Comparison of ENCODE assay signal across 12 mouse cellular contexts in genomic region chr5:150894049-150894738, GRCm38 (mm10). TPM values are rescaled to one million over a fixed set of nuclear protein-coding genes. Genes with fewer than 3 reads are reported as not detected.
DNase-seq lines count a peak whose midpoint lies in the region; ATAC-seq and TF ChIP-seq lines count a peak whose summit lies in the region.
"Had no signal": no experiment of that assay in that cellular context is flagged by ENCODE, and none has a peak within 500 bp of the region (broad histone marks: within the 10 kb centered on the region; RNA-seq: fewer than 3 reads in every experiment).

No protein-coding gene starts in this region.

- WGBS in lung, embryonic 14.5 days, result 21% methylated on average over 3 of the region's 3 CpGs
- WGBS in forebrain, embryonic 12.5 days, result 51% methylated on average over 3 of the region's 3 CpGs
- 59% methylated on average over 3 of the region's 3 CpGs for WGBS in midbrain, embryonic 15.5 days

- no peaks in the 10 kb centered on the region for H3K36me3 ChIP-seq in lung, embryonic 14.5 days (ENCODE audit: insufficient read depth)
- H3K36me3 ChIP-seq in forebrain, embryonic 12.5 days (replicated peaks), result no peaks in the 10 kb centered on the region
- no peaks in the 10 kb centered on the region for H3K36me3 ChIP-seq in midbrain, embryonic 15.5 days (replicated peaks)
- H3K36me3 ChIP-seq: liver, embryonic 13.5 days had no signal

- no peak overlapping the region for H3K4me3 ChIP-seq in lung, embryonic 14.5 days (ENCODE audit: low read depth, low read length)
- no peak overlapping the region for H3K4me3 ChIP-seq in forebrain, embryonic 12.5 days (replicated peaks)
- no peak overlapping the region for H3K4me3 ChIP-seq in midbrain, embryonic 15.5 days
- H3K4me3 ChIP-seq: liver, embryonic 13.5 days had no signal

- H3K27ac ChIP-seq in lung, embryonic 14.5 days (ENCODE audit: low read depth), result no peak overlapping the region
- H3K27ac ChIP-seq in forebrain, embryonic 12.5 days, result peak overlapping the region; percentile 46; the same call in 1 of the 2 replicates
- peak overlapping the region; percentile 21; the same call in 1 of the 2 replicates for H3K27ac ChIP-seq in midbrain, embryonic 15.5 days
- H3K27ac ChIP-seq: liver, embryonic 13.5 days; macrophage had no signal

- peaks cover 3% of the 10 kb centered on the region; the same call in 1 of the 2 replicates for H3K4me1 ChIP-seq in lung, embryonic 14.5 days (ENCODE audit: insufficient read depth)
- H3K4me1 ChIP-seq in forebrain, embryonic 12.5 days, result peaks cover 11% of the 10 kb centered on the region; the same call in 1 of the 2 replicates
- H3K4me1 ChIP-seq in midbrain, embryonic 15.5 days, result peaks cover 7% of the 10 kb centered on the region
- H3K4me1 ChIP-seq: liver, embryonic 13.5 days had no signal

- no peaks in the 10 kb centered on the region for H3K27me3 ChIP-seq in lung, embryonic 14.5 days (ENCODE audit: insufficient read depth, low read length)
- H3K27me3 ChIP-seq in forebrain, embryonic 12.5 days, result no peaks in the 10 kb centered on the region
- H3K27me3 ChIP-seq in midbrain, embryonic 15.5 days (replicated peaks), result no peaks in the 10 kb centered on the region
- H3K27me3 ChIP-seq: liver, embryonic 13.5 days had no signal

- no peak overlapping the region for H3K9ac ChIP-seq in lung, embryonic 14.5 days
- H3K9ac ChIP-seq in forebrain, embryonic 12.5 days, result no peak overlapping the region
- no peak overlapping the region for H3K9ac ChIP-seq in midbrain, embryonic 15.5 days
- H3K9ac ChIP-seq: liver, embryonic 13.5 days had no signal

- H3K9me3 ChIP-seq in lung, embryonic 14.5 days (ENCODE audit: low read depth, low read length), result no peaks in the 10 kb centered on the region
- H3K9me3 ChIP-seq in forebrain, embryonic 12.5 days, result no peaks in the 10 kb centered on the region
- no peaks in the 10 kb centered on the region for H3K9me3 ChIP-seq in midbrain, embryonic 15.5 days
- H3K9me3 ChIP-seq: liver, embryonic 13.5 days had no signal

- intact Hi-C loops in left cerebral cortex, postnatal 14 days (cut with DNase I), result no loop called here

- peak; percentile 37 for DNase-seq in lung, embryonic 14.5 days
- DNase-seq in lung, postnatal 4 days, result no peak
- peak; percentile 37 for DNase-seq in forelimb bud, embryonic 11.5 days (ENCODE audit: low read depth, low spot score)
- no peak for DNase-seq in left cerebral cortex, postnatal 14 days (ENCODE audit: low spot score in 2 of 2)
- DNase-seq: adrenal gland, postnatal 36 days; gastrocnemius, postnatal 10 days; liver, embryonic 13.5 days; spleen, adult 18-20 months had no signal

- H3K4me2 ChIP-seq in lung, embryonic 14.5 days, result no peak overlapping the region
- H3K4me2 ChIP-seq in forebrain, embryonic 12.5 days, result no peak overlapping the region
- no peak overlapping the region for H3K4me2 ChIP-seq in midbrain, embryonic 15.5 days
- H3K4me2 ChIP-seq: liver, embryonic 13.5 days had no signal

- peak; percentile 52; the same call in 1 of the 2 replicates for ATAC-seq in lung, embryonic 14.5 days (ENCODE audit: insufficient read depth)
- peak; percentile 50; the same call in 1 of the 2 replicates for ATAC-seq in forebrain, embryonic 12.5 days (ENCODE audit: low FRiP score)
- peak; percentile 67 for ATAC-seq in midbrain, embryonic 15.5 days (replicated peaks)
- ATAC-seq in megakaryocyte, adult 5-6 weeks (ENCODE audit: poor library complexity, severe bottlenecking), result no peak

- no peak for TF ChIP-seq CTCF in lung, embryonic 14.5 days (IDR thresholded peaks at IDR 0.05; ENCODE audit: low read depth)

RNA-seq across cellular contexts. Expression of gene Kl, which starts 58.2 kb away (rescaled TPM):
- 0.16 and 0.30 TPM in 2 replicates for polyA plus RNA-seq in lung, embryonic 14.5 days (2014; fragmentation: Nextera tagmentation; extraction: Ambion mirVana)
- polyA plus RNA-seq in forebrain, embryonic 12.5 days (2016; fragmentation: Nextera tagmentation; extraction: Ambion mirVana), result 0.19 and 0.20 TPM in 2 replicates
- 0.64 and 1.1 TPM in 2 replicates for polyA plus RNA-seq in midbrain, embryonic 15.5 days (2015; fragmentation: Nextera tagmentation; extraction: Ambion mirVana)
- not detected in 2 replicates for total RNA-seq in megakaryocyte, adult 5-6 weeks (2015)
- not detected in 2 replicates for total RNA-seq in megakaryocyte, adult 5-6 weeks (2017)
- total RNA-seq in left cerebral cortex, postnatal 14 days (2021), result 1 to 10 TPM; 2.9 to 3.3 TPM
- polyA plus RNA-seq: macrophage had no signal

Comparison
In these comparisons a context has a peak if more than half of its experiments do, and no peak if none do; other contexts are left out.
1. DNase-seq: peak in lung, embryonic 14.5 days (single experiment) and forelimb bud, embryonic 11.5 days (single experiment); none in lung, postnatal 4 days (0 of 2) and left cerebral cortex, postnatal 14 days (0 of 2).